Mouse (Mus musculus): ENCODE results near the gene Mctp2. TPM values are rescaled to one million over a fixed set of nuclear protein-coding genes. Genes with fewer than 3 reads are reported as not detected.

Mctp2 gene
- total RNA-seq, 2 experiments from 2014 or later = 1.3 to 2.0 TPM

GRCm38 (mm10) chr7:72209296-72209695, 97.1 kb downstream of the Mctp2 start:
- intact Hi-C loops (cut with DNase I) = no loop called here
- no peak for DNase-seq (ENCODE audit: low spot score in 2 of 2)

GRCm38 (mm10) chr7:72206841-72207240, 99.6 kb downstream of the Mctp2 start:
- DNase-seq (ENCODE audit: low spot score in 2 of 2) = peak in 1 of 2 experiments; percentile 16
- intact Hi-C loops (cut with DNase I) = no loop called here

GRCm38 (mm10) chr7:72195709-72196108, 110.7 kb downstream of the Mctp2 start:
- no peak for DNase-seq (ENCODE audit: low spot score in 2 of 2)
- intact Hi-C loops (cut with DNase I) = no loop called here

- intact Hi-C loops (cut with DNase I) = no loop called here
- DNase-seq (ENCODE audit: low spot score in 2 of 2) = no peak
These were observed 113.1 kb downstream of the Mctp2 start for GRCm38 (mm10) chr7:72193304-72193703.

GRCm38 (mm10) chr7:72181651-72182050, 124.8 kb downstream of the Mctp2 start:
- DNase-seq (ENCODE audit: low spot score in 2 of 2) = no peak
- intact Hi-C loops (cut with DNase I) = no loop called here

GRCm38 (mm10) chr7:72169320-72169719, 137.1 kb downstream of the Mctp2 start:
- no peak for DNase-seq (ENCODE audit: low spot score in 2 of 2)
- intact Hi-C loops (cut with DNase I) = no loop called here

GRCm38 (mm10) chr7:72165726-72166701, 140.4 kb downstream of the Mctp2 start:
- intact Hi-C loops (cut with DNase I) = no loop called here
- no peak for DNase-seq (ENCODE audit: low spot score in 2 of 2)

GRCm38 (mm10) chr7:72162256-72162655, 144.2 kb downstream of the Mctp2 start:
- intact Hi-C loops (cut with DNase I) = no loop called here
- DNase-seq (ENCODE audit: low spot score in 2 of 2) = no peak

- no peak for DNase-seq (ENCODE audit: low spot score in 2 of 2)
- intact Hi-C loops (cut with DNase I) = no loop called here
These were observed 146.8 kb downstream of the Mctp2 start for GRCm38 (mm10) chr7:72159513-72160063.

GRCm38 (mm10) chr7:72150799-72151708, 155.4 kb downstream of the Mctp2 start:
- DNase-seq (ENCODE audit: low spot score in 2 of 2) = no peak
- intact Hi-C loops (cut with DNase I) = no loop called here

GRCm38 (mm10) chr7:72149073-72149472, 157.3 kb downstream of the Mctp2 start:
- DNase-seq (ENCODE audit: low spot score in 2 of 2) = peak; percentile 42 to 72
- intact Hi-C loops (cut with DNase I) = no loop called here

- intact Hi-C loops (cut with DNase I) = no loop called here
- no peak for DNase-seq (ENCODE audit: low spot score in 2 of 2)
These were observed 159.6 kb downstream of the Mctp2 start for GRCm38 (mm10) chr7:72146849-72147248.

- intact Hi-C loops (cut with DNase I) = no loop called here
- DNase-seq (ENCODE audit: low spot score in 2 of 2) = no peak
These were observed 160.5 kb downstream of the Mctp2 start for GRCm38 (mm10) chr7:72145726-72146520.

GRCm38 (mm10) chr7:72138701-72139100, 167.7 kb downstream of the Mctp2 start:
- intact Hi-C loops (cut with DNase I) = no loop called here
- DNase-seq (ENCODE audit: low spot score in 2 of 2) = no peak

- DNase-seq (ENCODE audit: low spot score in 2 of 2) = peak in 1 of 2 experiments; percentile 20
- intact Hi-C loops (cut with DNase I) = no loop called here
These were observed 185.4 kb downstream of the Mctp2 start for GRCm38 (mm10) chr7:72120986-72121385.

- intact Hi-C loops (cut with DNase I) = no loop called here
- DNase-seq (ENCODE audit: low spot score in 2 of 2) = peak; percentile 25 to 37
These were observed 186.7 kb downstream of the Mctp2 start for GRCm38 (mm10) chr7:72119713-72120112.

GRCm38 (mm10) chr7:72117376-72118077, 188.9 kb downstream of the Mctp2 start:
- no peak for DNase-seq (ENCODE audit: low spot score in 2 of 2)
- intact Hi-C loops (cut with DNase I) = no loop called here

GRCm38 (mm10) chr7:72115073-72115472, 191.3 kb downstream of the Mctp2 start:
- no peak for DNase-seq (ENCODE audit: low spot score in 2 of 2)
- intact Hi-C loops (cut with DNase I) = no loop called here

Measured in left cerebral cortex, postnatal 14 days (tissue).